Mouse (Mus musculus) testis, adult 2 months (tissue): ENCODE measurements at regions not wholly inside any gene's neighbourhood (a gene's known extent, or its start where the extent isn't known, plus 50 kb on each side); places are given as distances from the start of the nearest gene placed in this dataset.

ENCODE experiments used
- CTCF ChIP-seq: fragments of 200-500 bp; IDR thresholded peaks from 2 replicates; pipeline ENCODE4 v1.5.1; 2012; ENCODE audit warnings: low read depth, mild to moderate bottlenecking, inconsistent platforms, low read length, moderate library complexity; ENCODE audit not compliant: control insufficient read depth, insufficient read depth, insufficient replicate concordance
- POLR2A ChIP-seq: fragments of 200-500 bp; IDR thresholded peaks from 2 replicates; pipeline ENCODE4 v1.6.1; 2012; ENCODE audit warnings: low read depth, mild to moderate bottlenecking, inconsistent platforms, low read length, moderate library complexity; ENCODE audit not compliant: control insufficient read depth

- no peak for TF ChIP-seq POLR2A
- no peak for TF ChIP-seq CTCF
These were observed 138.1 kb upstream of the Slc30a5 start for GRCm38 (mm10) chr13:100971080-100972017.
